Mouse (Mus musculus): ENCODE data around the gene Tekt5. TPM values are rescaled to one million over a fixed set of nuclear protein-coding genes. Genes with fewer than 3 reads are reported as not detected.

Gene Tekt5
- total and polyA plus RNA-seq, 3 experiments = 0.18 TPM; not detected in 2

DNA sequence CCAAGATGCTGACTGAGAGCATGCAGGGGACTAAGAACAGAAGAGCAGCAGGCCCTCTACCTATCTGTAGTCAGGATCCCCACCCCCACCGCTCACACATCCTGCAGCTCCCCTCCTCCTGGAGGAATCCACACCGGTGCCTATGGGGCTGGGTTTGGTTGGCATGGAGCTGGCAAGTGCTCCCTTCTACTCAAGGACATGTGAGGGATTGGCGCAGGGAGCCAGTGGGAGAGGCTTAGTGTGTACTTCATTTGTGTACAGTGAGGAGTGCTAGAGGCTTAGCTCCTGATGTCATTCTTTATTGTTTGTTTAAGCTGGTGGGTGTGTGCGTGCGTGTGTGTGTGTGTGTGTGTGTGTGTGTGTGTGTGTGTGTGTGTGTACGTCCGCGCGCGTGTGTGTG, 45.4 kb downstream of the Tekt5 start:
- no peak overlapping the region for H3K4me3 ChIP-seq
- intact Hi-C loops (cut with DNase I) = loop anchor here (5.0 kb wide), 1 partner anchor 38 kb away; the partner anchor contains the start of gene Emp2
- peak in 1 of 2 experiments; percentile 31 for DNase-seq
- H3K27me3 ChIP-seq (ENCODE audit: control insufficient read depth, insufficient read depth, low read length) = no peaks in the 10 kb centered on the region
- no peaks in the 10 kb centered on the region for H3K36me3 ChIP-seq (ENCODE audit: control insufficient read depth, insufficient read depth, low read length)
- no peak for TF ChIP-seq POLR2A (IDR thresholded peaks at IDR 0.05; ENCODE audit: insufficient read depth, low read depth, low read length)
- TF ChIP-seq CTCF (IDR thresholded peaks at IDR 0.05) = no peak
- TF ChIP-seq EP300 (IDR thresholded peaks at IDR 0.05; ENCODE audit: insufficient read depth, low read depth, low read length) = no peak
- WGBS = 64% methylated on average over 10 of the region's 10 CpGs
- peaks cover 3% of the 10 kb centered on the region; the same call in 1 of the 2 replicates for H3K4me1 ChIP-seq (ENCODE audit: control insufficient read depth, insufficient read depth, low read length)
- H3K9ac ChIP-seq (ENCODE audit: low read depth, low read length) = no peak overlapping the region
- H3K27ac ChIP-seq = peak overlapping the region; percentile 45
- no peaks in the 10 kb centered on the region for H3K79me2 ChIP-seq (replicated peaks; ENCODE audit: control insufficient read depth, insufficient read depth, low read length)

- H3K4me1 ChIP-seq (ENCODE audit: control insufficient read depth, insufficient read depth, low read length) = peaks cover 3% of the 10 kb centered on the region; the same call in 1 of the 2 replicates
- peak overlapping the region; percentile 45 for H3K27ac ChIP-seq
- WGBS = 39% methylated on average over 5 of the region's 5 CpGs
- no peak overlapping the region for H3K4me3 ChIP-seq
- intact Hi-C loops (cut with DNase I) = no loop called here
- TF ChIP-seq CTCF (IDR thresholded peaks at IDR 0.05) (no peak), EP300 (IDR thresholded peaks at IDR 0.05; ENCODE audit: insufficient read depth, low read depth, low read length) (0 out of 2 replicates have a peak, but pooled peaks have one; percentile 25), POLR2A (IDR thresholded peaks at IDR 0.05; ENCODE audit: insufficient read depth, low read depth, low read length) (no peak)
- H3K36me3 ChIP-seq (ENCODE audit: control insufficient read depth, insufficient read depth, low read length) = no peaks in the 10 kb centered on the region
- no peaks in the 10 kb centered on the region for H3K27me3 ChIP-seq (ENCODE audit: control insufficient read depth, insufficient read depth, low read length)
- no peaks in the 10 kb centered on the region for H3K79me2 ChIP-seq (replicated peaks; ENCODE audit: control insufficient read depth, insufficient read depth, low read length)
- H3K9ac ChIP-seq (ENCODE audit: low read depth, low read length) = no peak overlapping the region
- peak; percentile 60 to 70 for DNase-seq
These were observed 45.9 kb downstream of the Tekt5 start for GRCm38 (mm10) chr16:10349436-10349835.

DNA sequence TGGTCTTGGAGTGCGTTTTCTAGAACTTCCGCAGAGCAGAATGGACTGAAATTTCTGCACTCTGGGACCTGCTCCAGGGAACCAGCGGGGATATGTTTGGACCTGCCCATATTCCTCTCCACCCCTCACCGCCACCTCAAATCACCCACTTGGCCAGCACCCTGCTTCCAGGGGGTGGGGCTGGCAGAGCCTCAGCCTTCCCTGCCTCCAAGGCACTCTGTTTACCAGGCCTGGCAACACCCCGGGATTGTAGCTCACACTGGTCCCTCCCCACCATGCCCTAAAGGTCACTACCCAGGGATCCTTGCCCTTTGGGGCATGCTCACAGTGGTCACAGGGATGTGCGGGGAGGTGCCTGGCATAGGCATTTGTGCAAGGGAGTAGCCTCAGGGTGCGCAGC, 47.7 kb downstream of the Tekt5 start:
- Histone ChIP-seq H3K4me3 (no peak overlapping the region), H3K27me3 (ENCODE audit: control insufficient read depth, insufficient read depth, low read length) (no peaks in the 10 kb centered on the region), H3K36me3 (ENCODE audit: control insufficient read depth, insufficient read depth, low read length) (no peaks in the 10 kb centered on the region), H3K79me2 (replicated peaks; ENCODE audit: control insufficient read depth, insufficient read depth, low read length) (no peaks in the 10 kb centered on the region), H3K27ac (peak overlapping the region; percentile 64), H3K4me1 (ENCODE audit: control insufficient read depth, insufficient read depth, low read length) (peaks cover 3% of the 10 kb centered on the region; the same call in 1 of the 2 replicates), H3K9ac (ENCODE audit: low read depth, low read length) (no peak overlapping the region)
- intact Hi-C loops (cut with DNase I) = no loop called here
- TF ChIP-seq POLR2A (IDR thresholded peaks at IDR 0.05; ENCODE audit: insufficient read depth, low read depth, low read length) (no peak), EP300 (IDR thresholded peaks at IDR 0.05; ENCODE audit: insufficient read depth, low read depth, low read length) (0 out of 2 replicates have a peak, but pooled peaks have one; percentile 32), CTCF (IDR thresholded peaks at IDR 0.05) (no peak)
- peak; percentile 67 to 82 for DNase-seq
- WGBS = 58% methylated on average over 7 of the region's 7 CpGs

- Histone ChIP-seq H3K79me2 (replicated peaks; ENCODE audit: control insufficient read depth, insufficient read depth, low read length) (no peaks in the 10 kb centered on the region), H3K36me3 (ENCODE audit: control insufficient read depth, insufficient read depth, low read length) (no peaks in the 10 kb centered on the region), H3K27ac (peak overlapping the region; percentile 14; the same call in 1 of the 2 replicates), H3K4me1 (ENCODE audit: control insufficient read depth, insufficient read depth, low read length) (peaks cover 2% of the 10 kb centered on the region), H3K4me3 (no peak overlapping the region), H3K27me3 (ENCODE audit: control insufficient read depth, insufficient read depth, low read length) (no peaks in the 10 kb centered on the region), H3K9ac (ENCODE audit: low read depth, low read length) (no peak overlapping the region)
- DNase-seq = no peak
- intact Hi-C loops (cut with DNase I) = no loop called here
- 43% methylated on average over 4 of the region's 4 CpGs for WGBS
- no peak for TF ChIP-seq CTCF (IDR thresholded peaks at IDR 0.05)
- no peak for TF ChIP-seq EP300 (IDR thresholded peaks at IDR 0.05; ENCODE audit: insufficient read depth, low read depth, low read length)
- TF ChIP-seq POLR2A (IDR thresholded peaks at IDR 0.05; ENCODE audit: insufficient read depth, low read depth, low read length) = no peak
These were observed 54.2 kb downstream of the Tekt5 start for GRCm38 (mm10) chr16:10341110-10341509.

DNA sequence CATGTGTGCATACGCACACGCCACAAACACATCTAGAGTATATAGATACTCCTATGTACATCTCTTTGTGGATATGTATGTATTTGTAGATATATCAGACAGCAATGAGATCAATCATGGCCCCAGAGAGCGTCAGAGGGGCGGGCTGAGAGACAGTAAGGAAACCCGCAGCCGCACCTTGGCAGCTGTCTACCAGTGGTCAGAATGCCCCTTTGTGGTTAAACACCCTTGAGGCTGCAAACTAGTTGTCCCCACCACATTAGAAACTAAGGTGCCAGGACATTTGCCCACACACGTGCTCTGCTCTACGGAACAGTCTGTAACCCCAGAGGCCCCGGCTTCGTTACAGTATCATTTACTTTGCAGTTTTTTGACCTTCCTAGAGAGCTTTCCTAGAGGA, 55.4 kb downstream of the Tekt5 start:
- intact Hi-C loops (cut with DNase I) = no loop called here
- Histone ChIP-seq H3K9ac (ENCODE audit: low read depth, low read length) (no peak overlapping the region), H3K4me3 (no peak overlapping the region), H3K36me3 (ENCODE audit: control insufficient read depth, insufficient read depth, low read length) (no peaks in the 10 kb centered on the region), H3K27ac (no peak overlapping the region), H3K27me3 (ENCODE audit: control insufficient read depth, insufficient read depth, low read length) (no peaks in the 10 kb centered on the region), H3K79me2 (replicated peaks; ENCODE audit: control insufficient read depth, insufficient read depth, low read length) (no peaks in the 10 kb centered on the region), H3K4me1 (ENCODE audit: control insufficient read depth, insufficient read depth, low read length) (peaks cover 2% of the 10 kb centered on the region)
- no peak for DNase-seq
- 91% methylated on average over 10 of the region's 10 CpGs for WGBS
- TF ChIP-seq POLR2A (IDR thresholded peaks at IDR 0.05; ENCODE audit: insufficient read depth, low read depth, low read length) (no peak), EP300 (IDR thresholded peaks at IDR 0.05; ENCODE audit: insufficient read depth, low read depth, low read length) (no peak), CTCF (IDR thresholded peaks at IDR 0.05) (no peak)

DNA sequence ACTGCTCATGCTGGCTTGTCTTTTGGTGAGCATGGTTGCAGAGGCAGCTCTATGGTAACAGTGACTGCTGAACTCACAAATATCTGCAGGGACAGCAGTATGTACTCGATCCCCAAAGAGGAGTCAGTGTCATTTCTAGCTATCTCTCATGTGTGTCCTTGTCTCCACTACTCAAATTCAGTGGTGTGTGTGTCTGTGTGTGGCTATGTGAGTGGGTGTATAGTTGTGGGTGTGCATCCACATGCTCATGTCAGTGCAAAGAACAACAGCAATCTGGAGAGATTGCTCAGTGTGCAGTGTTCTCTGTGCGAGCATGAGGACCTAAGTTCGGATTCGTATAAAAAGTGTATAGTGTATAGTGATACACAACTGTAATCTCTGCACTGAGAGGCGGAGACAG, 56.7 kb downstream of the Tekt5 start:
- no peak overlapping the region for H3K9ac ChIP-seq (ENCODE audit: low read depth, low read length)

More for the DNA sequence above, 56.7 kb downstream of the Tekt5 start:
- Histone ChIP-seq H3K79me2 (replicated peaks; ENCODE audit: control insufficient read depth, insufficient read depth, low read length) (no peaks in the 10 kb centered on the region), H3K4me3 (no peak overlapping the region), H3K36me3 (ENCODE audit: control insufficient read depth, insufficient read depth, low read length) (no peaks in the 10 kb centered on the region), H3K4me1 (ENCODE audit: control insufficient read depth, insufficient read depth, low read length) (peaks cover 2% of the 10 kb centered on the region), H3K27me3 (ENCODE audit: control insufficient read depth, insufficient read depth, low read length) (no peaks in the 10 kb centered on the region), H3K27ac (no peak overlapping the region)
- DNase-seq = no peak
- intact Hi-C loops (cut with DNase I) = no loop called here
- TF ChIP-seq EP300 (IDR thresholded peaks at IDR 0.05; ENCODE audit: insufficient read depth, low read depth, low read length) (no peak), POLR2A (IDR thresholded peaks at IDR 0.05; ENCODE audit: insufficient read depth, low read depth, low read length) (no peak), CTCF (IDR thresholded peaks at IDR 0.05) (no peak)
- WGBS = 77% methylated on average over 5 of the region's 5 CpGs

All from heart, adult 2 months (tissue).